Mouse (Mus musculus) CD8-positive naive resting alpha-beta T cell, adult 2 months (primary cell): ENCODE results near the gene Riox1.
A peak's percentile ranks its signal among the peaks of the same experiment; 100 is the strongest.
"Not testable (repeated sequence)": the region's sequence is repeated elsewhere in the genome, so short reads cannot be mapped to it uniquely, and the experiment has no call there.

ENCODE experiments used
- DNase-seq, 2 experiments: peaks; one replicate each; pipeline ENCODE4 v3.0.0; 2022; ENCODE audit warnings: low read depth in 2 of 2, low spot score in 2 of 2

Riox1 gene

DNA sequence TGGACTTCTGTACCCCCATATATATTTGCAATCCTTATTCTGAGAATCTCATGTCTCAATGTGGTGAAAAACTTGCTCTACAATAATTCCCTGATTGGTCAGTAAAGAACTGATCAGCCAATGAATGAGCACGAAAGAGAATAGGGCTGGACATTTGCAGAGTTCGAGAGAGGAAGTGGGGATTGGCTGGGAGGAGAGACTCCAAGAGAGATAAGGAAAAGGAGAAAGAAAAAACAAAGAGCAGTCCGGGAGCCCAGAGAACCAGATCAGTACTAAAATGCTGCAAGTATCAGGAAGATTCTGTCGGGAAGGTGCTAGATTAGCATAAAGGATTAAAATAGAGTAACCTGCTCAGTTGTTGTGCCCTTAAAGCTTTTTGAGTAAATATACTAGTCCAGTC lies 1.4 kb upstream of the Riox1 start:
- no peak for DNase-seq

DNA sequence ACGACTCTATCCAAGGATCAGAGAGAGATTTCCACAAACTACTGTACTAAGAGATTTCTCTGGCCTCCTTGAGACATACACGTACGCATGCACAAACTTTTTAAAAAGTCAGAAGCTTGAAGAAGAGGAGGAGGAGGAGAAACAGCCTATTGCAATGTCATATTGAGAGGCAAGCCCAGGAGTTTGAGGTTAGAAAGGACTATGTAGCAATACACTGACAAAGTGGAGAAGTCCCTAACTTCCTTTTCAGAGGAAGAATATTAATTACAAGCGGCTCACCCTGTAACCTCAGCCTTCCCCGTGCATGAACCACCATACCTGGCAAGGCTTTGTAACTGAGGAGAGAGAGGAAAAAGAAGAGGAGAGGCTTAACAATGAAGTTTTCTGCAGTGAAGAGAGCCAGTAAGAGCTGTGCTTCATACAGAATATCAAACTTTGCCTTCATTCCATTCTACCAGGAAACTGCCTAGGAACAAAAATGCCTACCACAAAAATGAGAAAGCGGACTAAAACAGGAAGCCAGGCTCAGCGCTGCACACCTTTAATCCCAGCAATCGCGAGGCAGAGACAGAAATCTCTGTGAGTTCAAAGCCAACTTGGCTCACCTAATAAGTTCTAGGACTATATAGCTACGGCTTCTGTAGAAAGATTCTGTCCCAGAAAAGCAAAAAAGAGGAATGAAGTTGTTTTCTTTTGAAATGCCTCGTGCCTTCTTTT lies 474 bp upstream of the Riox1 start:
- peak in 1 of 2 experiments; percentile 23 for DNase-seq

- peak; percentile 22 to 34 for DNase-seq
Measured at GRCm38 (mm10) chr12:83950840-83951701, 663 bp downstream of the Riox1 start.

DNA sequence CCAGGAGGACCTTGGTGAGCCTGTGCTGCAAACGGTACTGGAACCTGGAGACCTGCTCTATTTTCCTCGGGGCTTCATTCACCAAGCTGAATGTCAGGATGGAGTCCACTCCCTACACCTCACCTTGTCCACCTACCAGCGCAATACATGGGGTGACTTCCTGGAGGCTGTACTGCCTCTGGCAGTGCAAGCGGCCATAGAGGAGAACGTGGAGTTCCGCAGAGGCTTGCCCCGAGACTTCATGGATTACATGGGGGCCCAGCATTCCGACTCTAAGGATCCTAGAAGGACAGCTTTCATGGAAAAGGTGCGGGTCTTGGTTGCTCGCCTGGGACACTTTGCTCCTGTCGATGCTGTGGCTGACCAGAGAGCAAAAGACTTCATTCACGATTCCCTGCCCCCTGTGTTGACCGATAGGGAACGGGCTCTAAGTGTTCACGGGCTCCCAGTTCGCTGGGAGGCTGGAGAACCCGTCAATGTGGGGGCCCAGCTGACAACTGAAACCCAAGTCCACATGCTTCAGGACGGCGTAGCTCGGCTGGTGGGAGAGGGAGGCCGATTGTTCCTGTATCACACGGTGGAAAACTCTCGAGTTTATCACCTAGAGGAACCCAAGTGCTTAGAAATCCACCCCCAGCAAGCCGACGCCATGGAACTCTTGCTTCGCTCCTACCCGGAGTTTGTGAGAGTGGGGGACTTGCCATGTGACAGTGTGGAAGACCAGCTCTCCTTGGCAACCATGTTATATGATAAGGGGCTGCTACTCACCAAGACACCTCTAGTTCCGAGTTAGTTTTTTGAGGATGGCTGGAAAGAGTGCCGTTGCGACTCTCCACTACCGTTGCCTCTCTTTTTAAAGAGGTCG lies 1.5 kb downstream of the Riox1 start:
- DNase-seq: no peak

DNA sequence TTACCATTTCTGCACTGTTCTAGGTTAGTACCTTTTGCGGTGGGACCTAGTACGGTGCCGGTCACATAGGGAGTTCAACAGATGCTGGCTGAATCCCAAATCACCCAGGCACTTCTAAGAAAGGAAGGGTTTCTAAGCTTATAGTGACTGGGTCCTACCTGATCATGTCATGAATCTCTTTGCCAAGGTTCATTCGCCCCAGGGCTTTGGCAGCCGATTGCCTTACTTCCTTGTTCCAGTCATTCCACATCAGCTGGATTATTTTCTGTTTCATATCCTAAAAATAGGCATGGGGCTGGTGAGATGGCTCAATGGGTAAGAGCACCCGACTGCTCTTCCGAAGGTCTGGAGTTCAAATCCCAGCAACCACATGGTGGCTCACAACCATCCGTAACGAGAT lies 7.9 kb downstream of the Riox1 start:
- no peak for DNase-seq

DNA sequence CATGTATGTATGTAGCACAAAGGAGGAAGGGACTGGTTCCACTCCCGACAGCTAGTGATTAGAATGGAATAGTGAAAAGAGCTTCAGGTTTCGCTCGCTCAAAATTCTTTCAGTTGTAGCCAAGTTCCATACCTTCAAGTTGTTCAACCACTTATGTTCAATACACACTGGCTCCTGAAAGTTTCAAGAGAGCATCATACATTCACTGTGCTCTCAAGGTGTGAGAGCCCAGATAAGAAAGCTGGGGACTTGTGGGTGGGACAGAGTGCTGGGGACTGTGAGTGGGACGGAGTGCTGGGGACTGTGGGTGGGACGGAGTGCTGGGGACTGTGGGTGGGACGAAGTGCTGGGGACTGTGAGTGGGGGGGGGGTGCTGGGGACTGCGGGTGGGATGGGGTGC lies 14.8 kb downstream of the Riox1 start:
- no peak for DNase-seq

GRCm38 (mm10) chr12:83972117-83972516 lies 21.7 kb downstream of the Riox1 start:
- DNase-seq: peak; percentile 35 to 57

DNA sequence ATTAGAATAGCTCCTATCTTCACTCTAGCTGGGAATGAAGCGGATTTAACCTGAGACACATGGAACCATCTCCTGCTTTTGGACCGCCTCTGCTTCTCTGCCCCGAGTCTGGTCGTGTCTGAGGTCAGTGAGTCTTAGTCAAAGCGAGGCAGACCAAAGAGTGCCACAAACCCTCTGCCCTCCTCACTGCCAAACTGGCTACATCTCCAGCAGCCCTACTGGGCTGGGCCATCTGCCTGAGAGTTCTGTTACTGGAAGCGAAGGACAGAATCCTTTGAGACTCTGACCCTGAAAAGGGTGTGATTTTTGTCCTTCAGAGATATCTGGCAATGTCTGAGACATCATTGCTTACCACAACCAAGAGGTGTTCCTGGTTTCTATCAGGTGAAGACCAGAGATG lies 28.5 kb downstream of the Riox1 start:
- no peak for DNase-seq

GRCm38 (mm10) chr12:83981615-83982014 lies 31.2 kb downstream of the Riox1 start:
- no peak for DNase-seq

DNA sequence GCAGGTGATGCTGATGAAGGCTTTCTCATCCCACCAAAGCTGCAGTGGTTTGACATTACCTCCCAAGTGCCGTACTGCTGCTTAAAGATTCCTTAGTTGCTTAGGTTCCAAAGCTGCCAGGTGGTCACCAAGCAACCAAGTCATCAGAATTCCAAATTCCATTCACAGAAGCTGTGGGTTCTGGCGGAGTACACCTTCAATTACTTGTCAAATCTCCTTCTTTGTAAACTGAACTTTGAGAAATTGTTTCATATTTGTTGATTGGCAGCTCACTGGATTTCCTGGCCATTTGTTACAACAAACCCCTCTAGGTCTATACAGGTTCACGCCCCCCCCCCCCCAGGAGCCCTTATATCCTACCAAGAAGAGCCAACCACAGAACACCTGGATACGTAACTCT lies 34.3 kb downstream of the Riox1 start, which contains the start of gene Heatr4:
TSS of gene Heatr4 (minus strand) at position 101 of the 400 bp plus-strand sequence.
- DNase-seq: no peak

DNA sequence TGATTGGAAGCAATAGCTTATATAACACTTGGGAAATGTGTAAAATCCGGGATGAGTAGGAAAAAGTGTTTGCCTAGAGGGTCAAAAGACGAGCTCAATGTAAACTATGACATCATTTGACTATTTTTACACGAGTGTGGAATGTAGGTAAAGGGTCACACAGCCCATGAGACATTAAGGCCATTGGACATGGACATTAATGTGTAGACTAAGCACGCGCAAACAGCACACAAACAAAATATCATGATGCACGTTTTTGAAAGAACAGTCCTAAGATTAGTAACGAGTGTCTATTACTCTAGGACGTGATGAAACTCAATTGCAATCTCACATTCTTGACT lies 36.8 kb downstream of the Riox1 start:
- no peak for DNase-seq

GRCm38 (mm10) chr12:83987583-83988441 lies 37.4 kb downstream of the Riox1 start, which contains the start of gene Acot2:
Acot2 (plus strand) TSS chr12:83987861.
- DNase-seq: peak; percentile 81 to 85

GRCm38 (mm10) chr12:83988483-83988882 lies 38.1 kb downstream of the Riox1 start:
- no peak for DNase-seq

DNA sequence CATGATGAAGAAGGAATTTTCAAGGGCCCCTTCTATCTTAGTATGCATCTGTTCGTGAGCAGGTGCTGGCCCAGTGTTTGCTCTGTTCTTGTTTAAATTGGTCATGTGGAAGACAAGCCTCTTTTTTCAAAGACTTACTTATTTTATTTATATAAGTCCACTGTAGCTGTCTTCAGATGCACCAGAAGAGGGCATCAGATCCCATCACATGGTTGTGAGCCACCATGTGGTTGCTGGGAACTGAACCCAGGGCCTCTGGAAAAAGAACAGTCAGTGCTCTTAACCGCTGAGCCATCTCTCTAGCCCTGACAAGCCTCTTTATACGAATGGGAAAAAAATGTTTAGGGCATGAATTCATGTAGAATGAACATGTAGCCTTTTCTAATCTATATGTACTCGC lies 39.0 kb downstream of the Riox1 start:
- no peak for DNase-seq

DNA sequence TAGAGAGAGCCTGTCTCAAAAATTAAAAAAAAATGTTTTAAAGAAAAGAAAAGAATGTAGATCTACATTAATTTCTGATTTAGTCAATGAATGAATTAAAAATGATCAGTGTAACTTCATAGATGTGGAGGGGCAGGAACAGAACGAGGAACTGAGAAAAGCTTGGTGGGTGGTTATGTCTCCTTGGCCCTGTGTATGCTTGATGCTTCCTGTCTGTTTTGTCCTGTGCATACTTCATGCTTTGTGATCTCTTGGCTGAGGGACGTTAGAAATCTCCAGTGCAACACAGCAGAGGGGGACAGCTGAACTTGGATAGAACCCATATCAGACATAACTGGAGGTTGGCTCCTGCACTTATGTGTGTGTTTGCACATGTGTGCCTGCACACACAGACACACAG lies 46.8 kb downstream of the Riox1 start:
- no peak for DNase-seq

GRCm38 (mm10) chr12:83998341-83999107 lies 48.1 kb downstream of the Riox1 start:
- no peak for DNase-seq

DNA sequence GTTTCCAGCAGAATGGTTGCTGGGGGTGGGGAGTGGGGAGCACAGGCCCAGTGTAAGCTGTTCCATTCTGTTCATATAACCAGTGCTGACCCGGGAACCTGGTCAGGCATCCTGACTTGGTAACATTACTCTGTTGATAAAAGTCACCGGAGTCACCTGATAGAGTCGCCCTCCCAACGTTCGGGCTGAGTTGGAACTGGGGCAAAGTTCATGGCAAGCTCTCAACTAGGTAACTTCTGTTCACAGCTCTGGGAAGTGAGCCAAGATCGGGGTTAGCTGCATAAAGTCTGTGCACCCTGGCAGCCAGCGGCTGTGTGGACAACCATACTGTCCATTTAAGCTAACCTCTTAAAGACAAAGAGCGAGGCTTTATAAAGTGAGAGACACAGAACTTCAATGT lies 48.8 kb downstream of the Riox1 start:
- not testable (repeated sequence) for DNase-seq

DNA sequence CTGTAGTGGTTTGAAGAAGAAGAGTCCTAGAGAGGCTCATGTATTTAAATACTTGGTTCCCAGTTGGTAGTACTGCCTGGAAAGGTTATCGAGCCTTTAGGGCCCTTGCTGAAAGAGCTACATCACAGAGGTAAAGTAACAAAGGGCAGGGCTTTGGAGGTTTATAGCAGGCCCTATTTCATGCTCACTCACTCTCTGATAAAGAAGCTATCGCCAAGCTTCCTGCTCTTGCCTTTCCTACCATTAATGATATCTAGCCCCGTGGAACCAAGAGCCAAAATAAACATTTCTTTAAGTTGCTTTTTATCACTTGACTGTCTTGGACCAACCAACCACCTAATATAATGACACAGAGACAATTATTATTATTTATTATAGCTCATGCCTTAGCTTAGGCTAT lies 50.0 kb downstream of the Riox1 start:
- no peak for DNase-seq
